Mouse (Mus musculus) hindbrain, postnatal 0 days (tissue): Measurements from ENCODE around the gene Serpinb7. TPM values are rescaled to one million over a fixed set of nuclear protein-coding genes. Genes with fewer than 3 reads are reported as not detected.
A peak's percentile ranks its signal among the peaks of the same experiment; 100 is the strongest.

ENCODE experiments used
- ATAC-seq: fragments of 200-750 bp; cut with Nextera tagmentation; 2 replicates; pipeline ENCODE4 v1.8.0; 2017; ENCODE audit warnings: mild to moderate bottlenecking, moderate TSS enrichment, moderate library complexity
- DNase-seq: peaks from one replicate; pipeline ENCODE4 v3.0.0-alpha.2; 2015; ENCODE audit warnings: low spot score
- H3K27ac ChIP-seq: fragments of 300-500 bp; sonication (generic); 2 replicates; pipeline ENCODE4 v1.5.1; 2014; ENCODE audit warnings: mild to moderate bottlenecking
- H3K27me3 ChIP-seq: fragments of 300-500 bp; sonication (generic); 2 replicates; pipeline ENCODE4 v1.6.1; 2014; ENCODE audit warnings: low read length, mixed read lengths; ENCODE audit not compliant: insufficient read depth
- H3K36me3 ChIP-seq: fragments of 300-500 bp; sonication (generic); 2 replicates; pipeline ENCODE4 v1.6.1; 2014; ENCODE audit warnings: low read length, mixed read lengths; ENCODE audit not compliant: insufficient read depth
- H3K4me1 ChIP-seq: fragments of 300-500 bp; sonication (generic); 2 replicates; pipeline ENCODE4 v1.6.1; 2014; ENCODE audit warnings: antibody characterized with exemption, low read length, mixed read lengths; ENCODE audit not compliant: insufficient read depth
- H3K4me2 ChIP-seq: fragments of 300-500 bp; sonication (generic); 2 replicates; pipeline ENCODE4 v1.6.1; 2014; ENCODE audit warnings: low read depth, mild to moderate bottlenecking, low read length, moderate library complexity, mixed read lengths
- H3K4me3 ChIP-seq: fragments of 300-500 bp; sonication (generic); 2 replicates; pipeline ENCODE4 v1.5.1; 2014; ENCODE audit warnings: low read length
- H3K9ac ChIP-seq: fragments of 300-500 bp; sonication (generic); replicated peaks from 2 replicates; pipeline ENCODE4 v1.6.1; 2014; ENCODE audit warnings: mild to moderate bottlenecking, low read length, moderate library complexity, mixed read lengths
- H3K9me3 ChIP-seq: fragments of 300-500 bp; sonication (generic); 2 replicates; pipeline ENCODE4 v1.6.1; 2016; ENCODE audit warnings: low read length, mixed read lengths
- CTCF ChIP-seq: IDR thresholded peaks from 2 replicates; pipeline ENCODE4 v1.5.1; 2016; ENCODE audit warnings: antibody characterized with exemption, control low read depth, low read depth
- WGBS: fragments of 180-500 bp; shearing (Covaris S2); extraction: QIAGEN DNeasy Blood & Tissue Kit; methylation state at CpG from one replicate; pipeline ENCODE4 v1.1.7; 2014; 5-methylcytosine and 5-hydroxymethylcytosine counted together
- polyA plus RNA-seq: library from polyadenylated mRNA; unstranded; fragments of >200 nt; fragmentation: Nextera tagmentation; extraction: Ambion mirVana; gene quantifications from 2 replicates; pipeline ENCODE4 v1.2.1, GENCODE M21; 2015
- total RNA-seq: library from RNA; depleted of rRNA; stranded (reverse); fragments of >200 nt; gene quantifications from 2 replicates; pipeline ENCODE4 v1.2.3, GENCODE M21; 2014; rRNA removed

Serpinb7 gene
- total and polyA plus RNA-seq, 2 experiments from 2014 or later, result 0.15 TPM; not detected in 1

- no peak overlapping the region for H3K9ac ChIP-seq
- no peak overlapping the region for H3K4me3 ChIP-seq
- no peaks in the 10 kb centered on the region for H3K4me1 ChIP-seq
- no peak for ATAC-seq
- H3K36me3 ChIP-seq, result no peaks in the 10 kb centered on the region
- no peaks in the 10 kb centered on the region for H3K9me3 ChIP-seq
- H3K27ac ChIP-seq, result no peak overlapping the region
- no peaks in the 10 kb centered on the region for H3K27me3 ChIP-seq
- DNase-seq, result no peak
- H3K4me2 ChIP-seq, result no peak overlapping the region
- WGBS, result 72% methylated on average over 3 of the region's 3 CpGs
- TF ChIP-seq CTCF, result no peak
Observed at GRCm38 (mm10) chr1:107447228-107447931, 47.9 kb downstream of the Serpinb7 start.

- Histone ChIP-seq H3K4me3 (no peak overlapping the region), H3K9ac (no peak overlapping the region), H3K9me3 (no peaks in the 10 kb centered on the region), H3K4me1 (no peaks in the 10 kb centered on the region), H3K27ac (no peak overlapping the region), H3K27me3 (no peaks in the 10 kb centered on the region), H3K36me3 (no peaks in the 10 kb centered on the region), H3K4me2 (no peak overlapping the region)
- no peak for ATAC-seq
- no peak for TF ChIP-seq CTCF
- no peak for DNase-seq
Observed at GRCm38 (mm10) chr1:107479909-107480308, 80.5 kb downstream of the Serpinb7 start.

GRCm38 (mm10) chr1:107481452-107481851 is 82.0 kb downstream of the Serpinb7 start:
- H3K27me3 ChIP-seq, result no peaks in the 10 kb centered on the region
- H3K9me3 ChIP-seq, result no peaks in the 10 kb centered on the region
- ATAC-seq (peak; percentile 86), DNase-seq (peak; percentile 87)
- peak; percentile 93 for TF ChIP-seq CTCF
- H3K4me3 ChIP-seq, result no peak overlapping the region
- H3K4me1 ChIP-seq, result no peaks in the 10 kb centered on the region
- H3K36me3 ChIP-seq, result no peaks in the 10 kb centered on the region
- WGBS, result 20% methylated on average over 11 of the region's 11 CpGs
- H3K4me2 ChIP-seq, result peak overlapping the region; percentile 35
- H3K9ac ChIP-seq, result no peak overlapping the region
- no peak overlapping the region for H3K27ac ChIP-seq

- TF ChIP-seq CTCF, result no peak
- H3K27ac ChIP-seq, result no peak overlapping the region
- H3K36me3 ChIP-seq, result no peaks in the 10 kb centered on the region
- no peak for ATAC-seq
- no peak overlapping the region for H3K9ac ChIP-seq
- no peak overlapping the region for H3K4me3 ChIP-seq
- no peaks in the 10 kb centered on the region for H3K4me1 ChIP-seq
- H3K27me3 ChIP-seq, result no peaks in the 10 kb centered on the region
- no peak overlapping the region for H3K4me2 ChIP-seq
- no peaks in the 10 kb centered on the region for H3K9me3 ChIP-seq
- WGBS, result 75% methylated on average over 8 of the region's 8 CpGs
- no peak for DNase-seq
Observed at GRCm38 (mm10) chr1:107489577-107489976, 90.1 kb downstream of the Serpinb7 start.

GRCm38 (mm10) chr1:107496789-107497188 is 97.3 kb downstream of the Serpinb7 start:
- DNase-seq (no peak), ATAC-seq (no peak)
- Histone ChIP-seq H3K4me1 (no peaks in the 10 kb centered on the region), H3K4me2 (no peak overlapping the region), H3K9ac (no peak overlapping the region), H3K27ac (no peak overlapping the region), H3K36me3 (no peaks in the 10 kb centered on the region), H3K4me3 (no peak overlapping the region), H3K27me3 (no peaks in the 10 kb centered on the region), H3K9me3 (no peaks in the 10 kb centered on the region)
- no peak for TF ChIP-seq CTCF
- WGBS, result 87% methylated on average over 2 of the region's 2 CpGs

GRCm38 (mm10) chr1:107502025-107502424 is 102.6 kb downstream of the Serpinb7 start:
- Histone ChIP-seq H3K9me3 (no peaks in the 10 kb centered on the region), H3K4me2 (no peak overlapping the region), H3K27ac (no peak overlapping the region), H3K36me3 (no peaks in the 10 kb centered on the region), H3K9ac (no peak overlapping the region), H3K4me3 (no peak overlapping the region), H3K27me3 (no peaks in the 10 kb centered on the region), H3K4me1 (no peaks in the 10 kb centered on the region)
- ATAC-seq (no peak), DNase-seq (no peak)
- TF ChIP-seq CTCF, result no peak

Other genes with a start within 250 kb of the Serpinb7 start
- not detected in 2 replicates for gene Serpinb3b, start 121.3 kb upstream of the Serpinb7 start, total RNA-seq
- not detected in 2 replicates for gene Serpinb3b, start 121.3 kb upstream of the Serpinb7 start, polyA plus RNA-seq
- gene Serpinb3c, start 121.3 kb upstream of the Serpinb7 start, total RNA-seq, result not detected in 2 replicates
- not detected in 2 replicates for gene Serpinb3c, start 121.3 kb upstream of the Serpinb7 start, polyA plus RNA-seq
- not detected in 2 replicates for gene Serpinb11, start 38.5 kb upstream of the Serpinb7 start, total RNA-seq
- gene Serpinb11, start 38.5 kb upstream of the Serpinb7 start, polyA plus RNA-seq, result not detected in 2 replicates
- 0.05 TPM in 1 of 2 replicates, not detected in the other for gene Serpinb2, start 111.8 kb downstream of the Serpinb7 start, total RNA-seq
- gene Serpinb2, start 111.8 kb downstream of the Serpinb7 start, polyA plus RNA-seq, result 0.09 and 0.28 TPM in 2 replicates
- 0.11 and 0.42 TPM in 2 replicates for gene Serpinb8, start 190.4 kb downstream of the Serpinb7 start, total RNA-seq
- 0.91 and 1.2 TPM in 2 replicates for gene Serpinb8, start 190.4 kb downstream of the Serpinb7 start, polyA plus RNA-seq